Comparison of ENCODE assay signal across 24 mouse cellular contexts in genomic region chr6:122291264-122291663, GRCm38 (mm10). TPM values are rescaled to one million over a fixed set of nuclear protein-coding genes. Genes with fewer than 3 reads are reported as not detected.
DNase-seq lines count a peak whose midpoint lies in the region; ATAC-seq and TF ChIP-seq lines count a peak whose summit lies in the region.
"Had no signal": no experiment of that assay in that cellular context is flagged by ENCODE, and none has a peak within 500 bp of the region (broad histone marks: within the 10 kb centered on the region; RNA-seq: fewer than 3 reads in every experiment).

No protein-coding gene starts in this region.

- H3K79me3 ChIP-seq in C2C12 (ENCODE audit: low read depth), result no peaks in the 10 kb centered on the region

- TF ChIP-seq RAD21 in MEL (IDR thresholded peaks at IDR 0.05; ENCODE audit: low read depth, low read length), result no peak

- 70% methylated on average over 2 of the region's 2 CpGs for WGBS in limb, embryonic 12.5 days
- WGBS in liver, embryonic 12.5 days (ENCODE audit: insufficient replicate concordance), result 66% methylated on average over 2 of the region's 2 CpGs
- 88% methylated on average over 2 of the region's 2 CpGs for WGBS in kidney, embryonic 15.5 days

- H3K4me3 ChIP-seq in C2C12 (ENCODE audit: insufficient read depth, poor library complexity, severe bottlenecking) (no peak overlapping the region), MEL (ENCODE audit: control insufficient read depth in 1 of 2, insufficient read depth in 1 of 2, low read depth in 2 of 2, low read length in 2 of 2) (no peak overlapping the region)
- H3K4me3 ChIP-seq in limb, embryonic 12.5 days (replicated peaks), result no peak overlapping the region
- H3K4me3 ChIP-seq in liver, embryonic 12.5 days, result no peak overlapping the region
- no peak overlapping the region for H3K4me3 ChIP-seq in kidney, embryonic 15.5 days (replicated peaks)
- H3K4me3 ChIP-seq: embryonic facial prominence, embryonic 13.5 days; embryonic facial prominence, embryonic 15.5 days; erythroblast, embryonic 14.5 days; forebrain, embryonic 10.5 days; forebrain, embryonic 12.5 days had no signal

- H3K4me1 ChIP-seq in MEL (ENCODE audit: control insufficient read depth in 1 of 2, insufficient read depth in 2 of 2, low read length in 2 of 2), result peaks cover 21 to 35% of the 10 kb centered on the region in 2 experiments
- H3K4me1 ChIP-seq in limb, embryonic 12.5 days (replicated peaks), result peaks cover 22% of the 10 kb centered on the region
- no peaks in the 10 kb centered on the region for H3K4me1 ChIP-seq in liver, embryonic 12.5 days
- H3K4me1 ChIP-seq in kidney, embryonic 15.5 days, result peaks cover 6% of the 10 kb centered on the region
- H3K4me1 ChIP-seq: embryonic facial prominence, embryonic 15.5 days; forebrain, embryonic 10.5 days; forebrain, embryonic 12.5 days had no signal

- DNase-seq in MEL (ENCODE audit: low read depth, low spot score), result no peak
- DNase-seq: adrenal gland, adult 2 months; adrenal gland, postnatal 10 days; adrenal gland, postnatal 25 days; B cell, adult 2 months; cerebellum, adult 11-12 months; cerebellum, adult 2 months; cerebellum, adult 9-10 months; cerebellum, postnatal 10 days; cerebellum, postnatal 25 days had no signal

- H3K4me2 ChIP-seq in limb, embryonic 12.5 days, result no peak overlapping the region
- no peak overlapping the region for H3K4me2 ChIP-seq in liver, embryonic 12.5 days
- no peak overlapping the region for H3K4me2 ChIP-seq in kidney, embryonic 15.5 days
- H3K4me2 ChIP-seq: embryonic facial prominence, embryonic 13.5 days; embryonic facial prominence, embryonic 15.5 days; forebrain, embryonic 12.5 days had no signal

- H3K36me3 ChIP-seq in C2C12 (ENCODE audit: control insufficient read depth, insufficient read depth) (no peaks in the 10 kb centered on the region), MEL (ENCODE audit: control insufficient read depth in 1 of 2, insufficient read depth in 2 of 2, low read length in 2 of 2) (peaks cover 0 to 21% of the 10 kb centered on the region in 2 experiments; a peak in 2 of 4 replicates)
- H3K36me3 ChIP-seq in limb, embryonic 12.5 days, result no peaks in the 10 kb centered on the region
- H3K36me3 ChIP-seq in liver, embryonic 12.5 days, result no peaks in the 10 kb centered on the region
- H3K36me3 ChIP-seq in kidney, embryonic 15.5 days, result no peaks in the 10 kb centered on the region
- H3K36me3 ChIP-seq: embryonic facial prominence, embryonic 13.5 days; embryonic facial prominence, embryonic 15.5 days; forebrain, embryonic 10.5 days; forebrain, embryonic 12.5 days; G1E had no signal

- TF ChIP-seq POLR2A in MEL (IDR thresholded peaks at IDR 0.05; ENCODE audit: control insufficient read depth in 1 of 2, insufficient read depth in 1 of 2, low read depth in 1 of 2, low read length in 2 of 2, poor library complexity in 1 of 2), result no peak

- H3K27ac ChIP-seq in MEL (ENCODE audit: control insufficient read depth, low read depth, low read length), result no peak overlapping the region; the same call in 1 of the 2 replicates
- peak overlapping the region; percentile 64; the same call in 1 of the 2 replicates for H3K27ac ChIP-seq in limb, embryonic 12.5 days
- no peak overlapping the region for H3K27ac ChIP-seq in liver, embryonic 12.5 days
- no peak overlapping the region for H3K27ac ChIP-seq in kidney, embryonic 15.5 days
- H3K27ac ChIP-seq: embryonic facial prominence, embryonic 13.5 days; embryonic facial prominence, embryonic 15.5 days; forebrain, embryonic 10.5 days; forebrain, embryonic 12.5 days had no signal

- no peak for ATAC-seq in limb, embryonic 12.5 days (ENCODE audit: insufficient number of reproducible peaks, insufficient read depth, low FRiP score, low TSS enrichment, low read depth)
- ATAC-seq in liver, embryonic 12.5 days, result no peak
- ATAC-seq in kidney, embryonic 15.5 days (replicated peaks; ENCODE audit: low FRiP score), result no peak
- ATAC-seq: forebrain, embryonic 14.5 days; forebrain, embryonic 16.5 days had no signal

- no peak for TF ChIP-seq EP300 in MEL (IDR thresholded peaks at IDR 0.05; ENCODE audit: low read depth in 1 of 2, low read length in 2 of 2)

- H3K27me3 ChIP-seq in C2C12 (ENCODE audit: control insufficient read depth, insufficient read depth, insufficient read length), result no peaks in the 10 kb centered on the region
- no peaks in the 10 kb centered on the region for H3K27me3 ChIP-seq in MEL (ENCODE audit: control insufficient read depth in 1 of 2, insufficient read depth in 2 of 2, low read length in 2 of 2)
- H3K27me3 ChIP-seq in limb, embryonic 12.5 days, result no peaks in the 10 kb centered on the region
- no peaks in the 10 kb centered on the region for H3K27me3 ChIP-seq in liver, embryonic 12.5 days (replicated peaks)
- H3K27me3 ChIP-seq in kidney, embryonic 15.5 days, result no peaks in the 10 kb centered on the region
- H3K27me3 ChIP-seq: embryonic facial prominence, embryonic 13.5 days; embryonic facial prominence, embryonic 15.5 days; forebrain, embryonic 12.5 days had no signal

- no peak overlapping the region for H3K9ac ChIP-seq in MEL (ENCODE audit: control insufficient read depth, low read depth, low read length, poor library complexity, severe bottlenecking)
- no peak overlapping the region for H3K9ac ChIP-seq in limb, embryonic 12.5 days (replicated peaks)
- no peak overlapping the region for H3K9ac ChIP-seq in liver, embryonic 12.5 days
- H3K9ac ChIP-seq in kidney, embryonic 15.5 days, result no peak overlapping the region
- H3K9ac ChIP-seq: embryonic facial prominence, embryonic 13.5 days; embryonic facial prominence, embryonic 15.5 days; forebrain, embryonic 12.5 days had no signal

- TF ChIP-seq CTCF in C2C12 (IDR thresholded peaks at IDR 0.05; ENCODE audit: control insufficient read depth, insufficient read depth, insufficient read length), result no peak
- no peak for TF ChIP-seq CTCF in MEL (IDR thresholded peaks at IDR 0.05 in 2 of 3, conservative IDR thresholded peaks at IDR 0.05 in 1 of 3; ENCODE audit: control insufficient read depth in 1 of 3, insufficient read depth in 1 of 3, low read depth in 2 of 3, low read length in 3 of 3, poor library complexity in 1 of 3, severe bottlenecking in 1 of 3)

- H3ac ChIP-seq in C2C12 (ENCODE audit: control insufficient read depth, insufficient read length, low read depth), result no peak overlapping the region

- H3K79me2 ChIP-seq in C2C12 (ENCODE audit: control insufficient read depth, insufficient read depth) (no peaks in the 10 kb centered on the region), MEL (ENCODE audit: control insufficient read depth, insufficient read depth, low read length, poor library complexity) (no peaks in the 10 kb centered on the region)

- no peaks in the 10 kb centered on the region for H3K9me3 ChIP-seq in MEL (replicated peaks; ENCODE audit: insufficient read depth, low read length)
- H3K9me3 ChIP-seq in limb, embryonic 12.5 days, result no peaks in the 10 kb centered on the region
- H3K9me3 ChIP-seq in liver, embryonic 12.5 days (replicated peaks), result no peaks in the 10 kb centered on the region
- no peaks in the 10 kb centered on the region for H3K9me3 ChIP-seq in kidney, embryonic 15.5 days (replicated peaks)
- H3K9me3 ChIP-seq: embryonic facial prominence, embryonic 13.5 days; embryonic facial prominence, embryonic 15.5 days; forebrain, embryonic 10.5 days; forebrain, embryonic 12.5 days; G1E had no signal

TF ChIP-seq in C2C12, 6 proteins besides CTCF, POLR2A, EP300 and RAD21:
- peak; percentile 36 for TF ChIP-seq MYOD1 (IDR thresholded peaks at IDR 0.05; ENCODE audit: control insufficient read depth, insufficient read length, low read depth)
- no peak for TF ChIP-seq USF1 (IDR thresholded peaks at IDR 0.05; ENCODE audit: low read depth)

TF ChIP-seq in MEL, 35 proteins besides CTCF, POLR2A, EP300 and RAD21:
- TF ChIP-seq ELF1 (IDR thresholded peaks at IDR 0.05; ENCODE audit: low read depth, low read length) (no peak), CHD1 (IDR thresholded peaks at IDR 0.05; ENCODE audit: low read depth, low read length) (no peak), KAT2A (conservative IDR thresholded peaks at IDR 0.05; ENCODE audit: low read depth, low read length) (no peak), ZKSCAN1 (IDR thresholded peaks at IDR 0.05; ENCODE audit: low read depth, low read length) (no peak), MAZ (IDR thresholded peaks at IDR 0.05; ENCODE audit: low read depth, low read length) (0 out of 2 replicates have a peak, but pooled peaks have one; percentile 1), MYC (IDR thresholded peaks at IDR 0.05; ENCODE audit: low read depth, low read length) (0 out of 2 replicates have a peak, but pooled peaks have one; percentile 1)

RNA-seq across cellular contexts. Expression of gene Klrg1, which starts 8.6 kb away (rescaled TPM):
- polyA plus RNA-seq in C2C12 (2012; fragmentation: generic; extraction: Trizol) (not detected), MEL (2012; ENCODE audit: insufficient read depth in 1 of 2, insufficient read length in 2 of 2, low read depth in 1 of 2, low replicate concordance in 2 of 2, missing spikeins in 1 of 2) (under 1 TPM in 1 of 2 experiments, not detected in 1; 0.28 TPM)
- total RNA-seq in MEL (2012; rRNA removed), result 0.88 and 1.0 TPM in 2 replicates
- polyA plus RNA-seq in limb, embryonic 12.5 days (2016; fragmentation: Nextera tagmentation; extraction: Ambion mirVana), result not detected in 2 replicates
- not detected in 2 replicates for polyA plus RNA-seq in liver, embryonic 12.5 days (2016; fragmentation: Nextera tagmentation; extraction: Ambion mirVana)
- not detected in 2 replicates for polyA plus RNA-seq in kidney, embryonic 15.5 days (2015; fragmentation: Nextera tagmentation; extraction: Ambion mirVana)
- total RNA-seq: adrenal gland, postnatal 25 days; adrenal gland, postnatal 4 days had no signal
- polyA plus RNA-seq: adrenal gland, adult 2 months; embryonic facial prominence, embryonic 11.5 days; embryonic facial prominence, embryonic 13.5 days; embryonic facial prominence, embryonic 15.5 days; erythroblast, embryonic 14.5 days; forebrain, embryonic 10.5 days had no signal

RNA-seq across cellular contexts. Expression of gene M6pr, which starts 17.3 kb away (rescaled TPM):
- polyA plus RNA-seq in C2C12 (2012; fragmentation: generic; extraction: Trizol) (64.2 TPM), MEL (2012; ENCODE audit: insufficient read depth in 1 of 2, insufficient read length in 2 of 2, low read depth in 1 of 2, low replicate concordance in 2 of 2, missing spikeins in 1 of 2) (100 to 1,000 TPM in 1 of 2 experiments, not detected in 1; 183 TPM)
- 158 and 186 TPM in 2 replicates for total RNA-seq in MEL (2012; rRNA removed)
- 74.6 and 76.3 TPM in 2 replicates for polyA plus RNA-seq in limb, embryonic 12.5 days (2016; fragmentation: Nextera tagmentation; extraction: Ambion mirVana)
- 115 and 116 TPM in 2 replicates for polyA plus RNA-seq in liver, embryonic 12.5 days (2016; fragmentation: Nextera tagmentation; extraction: Ambion mirVana)
- polyA plus RNA-seq in kidney, embryonic 15.5 days (2015; fragmentation: Nextera tagmentation; extraction: Ambion mirVana), result 113 and 116 TPM in 2 replicates

RNA-seq across cellular contexts. Expression of gene Phc1, which starts 49.1 kb away (rescaled TPM):
- polyA plus RNA-seq in C2C12 (2012; fragmentation: generic; extraction: Trizol) (17.6 TPM), MEL (2012; ENCODE audit: insufficient read depth in 1 of 2, insufficient read length in 2 of 2, low read depth in 1 of 2, low replicate concordance in 2 of 2, missing spikeins in 1 of 2) (10 to 100 TPM in 1 of 2 experiments, not detected in 1; 35.9 TPM)
- 4.6 and 7.6 TPM in 2 replicates for total RNA-seq in MEL (2012; rRNA removed)
- polyA plus RNA-seq in limb, embryonic 12.5 days (2016; fragmentation: Nextera tagmentation; extraction: Ambion mirVana), result 27.1 and 30.6 TPM in 2 replicates
- 4.4 and 4.5 TPM in 2 replicates for polyA plus RNA-seq in liver, embryonic 12.5 days (2016; fragmentation: Nextera tagmentation; extraction: Ambion mirVana)
- 18.1 and 21.1 TPM in 2 replicates for polyA plus RNA-seq in kidney, embryonic 15.5 days (2015; fragmentation: Nextera tagmentation; extraction: Ambion mirVana)
